Mouse (Mus musculus) kidney, postnatal 10 days (tissue): ENCODE measurements around the gene Slc35e2.
"Not testable (repeated sequence)": the region's sequence is repeated elsewhere in the genome, so short reads cannot be mapped to it uniquely, and the experiment has no call there.

Experiments used
- DNase-seq: peaks from one replicate; pipeline ENCODE4 v3.0.0; 2021; ENCODE audit warnings: mixed read lengths

The Slc35e2 gene

DNA sequence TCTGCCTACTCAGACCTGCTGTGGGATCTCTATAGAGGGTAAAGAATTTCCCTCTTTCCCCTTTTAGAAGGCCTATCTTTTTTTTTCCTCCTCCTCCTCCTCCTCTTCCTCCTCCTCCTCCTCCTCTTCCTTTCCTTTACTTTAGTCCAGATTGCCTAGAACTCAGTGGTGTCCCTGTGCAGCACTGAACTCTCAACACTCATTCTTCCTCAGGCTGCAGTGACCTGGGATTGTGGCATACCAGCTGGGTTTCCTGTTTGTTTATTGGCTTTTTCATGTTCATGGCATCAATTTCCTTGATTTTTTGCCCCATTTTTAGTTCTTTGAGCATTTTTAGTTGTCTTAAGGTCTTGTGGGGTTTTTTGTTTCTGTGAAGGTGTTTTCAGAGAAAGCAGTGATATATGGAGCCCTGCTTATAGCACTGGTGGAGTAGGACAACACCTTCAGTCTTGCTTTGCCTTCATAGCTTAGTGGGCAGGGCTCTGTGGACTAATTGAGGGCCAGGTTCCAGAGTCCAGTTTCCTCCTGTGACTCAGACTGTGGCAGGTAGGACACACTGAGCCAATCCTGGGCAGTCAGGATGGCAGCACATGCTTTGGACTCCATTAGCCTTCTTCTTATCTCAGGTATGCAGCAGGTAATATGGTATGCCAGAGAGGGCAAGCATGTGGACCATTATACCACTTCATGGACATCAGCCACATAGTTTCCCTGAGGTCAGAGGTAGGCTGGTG lies 34.7 kb downstream of the Slc35e2 start:
- DNase-seq, result no peak

GRCm38 (mm10) chr4:155643531-155643930 lies 42.3 kb downstream of the Slc35e2 start:
- peak; percentile 46 for DNase-seq

DNA sequence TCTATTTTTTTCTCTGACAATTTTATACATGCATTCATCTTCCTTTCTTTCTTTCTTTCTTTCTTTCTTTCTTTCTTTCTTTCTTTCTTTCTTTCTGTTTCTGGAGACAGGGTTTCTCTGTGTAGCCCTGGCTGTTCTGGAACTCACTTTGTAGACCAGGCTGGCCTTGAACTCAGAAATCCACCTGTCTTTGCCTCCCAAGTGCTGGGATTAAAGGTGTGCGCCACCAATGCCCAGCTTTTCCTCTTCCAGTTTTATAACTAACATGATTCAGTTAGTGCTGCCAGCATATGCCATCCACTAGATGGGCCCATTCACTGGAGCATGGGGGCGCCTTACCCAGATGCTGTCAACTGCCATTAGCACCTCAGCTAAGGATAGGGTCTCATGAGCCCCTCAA lies 44.1 kb downstream of the Slc35e2 start, which contains the start of gene Gm10563:
TSS of gene Gm10563 (minus strand) at position 101 of the 400 bp plus-strand sequence.
- not testable (repeated sequence) for DNase-seq

DNA sequence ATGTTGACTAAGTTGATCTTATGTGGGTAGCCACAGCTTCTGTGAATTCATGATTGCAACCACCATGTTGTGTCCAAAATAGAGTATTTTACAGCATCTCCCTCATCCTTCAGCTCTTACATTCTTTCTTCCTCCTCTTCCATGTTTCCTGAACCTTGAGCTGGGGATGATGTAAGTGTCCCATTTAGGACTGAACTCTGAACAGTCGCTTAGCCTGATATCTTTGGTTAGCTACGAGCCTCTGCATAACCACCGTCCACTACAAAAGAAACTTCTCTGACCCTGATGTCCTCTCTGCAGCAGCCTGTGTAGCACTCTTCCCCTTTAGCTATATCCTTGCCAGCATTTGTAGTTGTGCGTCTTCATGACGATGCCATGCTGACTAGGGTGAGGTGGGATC lies 44.5 kb downstream of the Slc35e2 start:
- DNase-seq, result no peak

DNA sequence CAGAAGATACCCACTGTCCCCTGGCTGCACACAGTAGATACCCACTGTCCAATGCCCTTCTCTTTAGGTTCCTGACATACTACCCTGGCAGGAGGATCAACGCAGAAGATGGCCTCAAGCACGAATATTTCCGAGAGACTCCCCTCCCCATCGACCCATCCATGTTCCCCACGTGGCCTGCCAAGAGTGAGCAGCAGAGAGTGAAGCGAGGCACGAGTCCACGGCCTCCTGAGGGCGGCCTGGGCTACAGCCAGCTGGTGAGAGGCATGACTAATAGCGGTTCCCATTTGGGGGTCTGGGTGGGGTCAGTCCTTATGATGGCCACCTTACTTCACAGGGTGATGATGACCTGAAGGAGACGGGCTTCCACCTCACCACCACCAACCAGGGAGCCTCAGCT lies 48.1 kb downstream of the Slc35e2 start:
- DNase-seq, result no peak

DNA sequence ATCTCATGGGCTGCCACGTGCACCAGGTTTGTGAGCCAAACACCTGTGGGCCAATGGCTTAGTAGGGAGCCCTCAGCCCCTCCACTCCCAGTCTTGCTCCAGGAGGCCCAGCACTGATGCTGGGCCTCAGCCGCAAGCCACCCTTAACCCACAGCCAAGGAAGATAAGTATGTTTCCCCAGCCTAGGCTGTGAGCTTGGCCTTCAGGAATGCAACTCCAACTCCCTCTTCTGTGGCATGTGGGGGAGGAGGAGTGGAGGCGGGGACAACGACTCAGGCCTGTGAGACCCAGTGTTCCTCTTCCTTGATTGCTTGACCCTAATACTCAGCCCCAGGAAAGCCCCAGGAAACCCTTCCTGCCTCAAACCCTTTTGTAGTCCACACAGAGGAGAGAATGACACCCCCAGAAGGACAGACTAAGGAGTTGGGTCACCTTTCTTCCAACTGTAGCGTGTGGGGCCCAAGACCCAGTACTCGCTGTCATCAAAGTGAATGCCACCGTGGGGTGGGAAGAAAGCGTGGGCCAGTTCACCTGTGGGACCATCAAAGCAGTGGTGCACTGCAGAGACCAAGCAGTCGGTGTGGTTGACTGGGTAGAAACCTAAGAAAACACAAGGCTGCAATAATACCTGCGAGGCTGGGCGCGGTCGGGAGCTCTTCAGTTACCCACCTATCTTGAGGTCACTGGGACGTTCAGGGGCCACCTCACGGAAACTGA lies 50.5 kb downstream of the Slc35e2 start:
- DNase-seq, result peak; percentile 73

DNA sequence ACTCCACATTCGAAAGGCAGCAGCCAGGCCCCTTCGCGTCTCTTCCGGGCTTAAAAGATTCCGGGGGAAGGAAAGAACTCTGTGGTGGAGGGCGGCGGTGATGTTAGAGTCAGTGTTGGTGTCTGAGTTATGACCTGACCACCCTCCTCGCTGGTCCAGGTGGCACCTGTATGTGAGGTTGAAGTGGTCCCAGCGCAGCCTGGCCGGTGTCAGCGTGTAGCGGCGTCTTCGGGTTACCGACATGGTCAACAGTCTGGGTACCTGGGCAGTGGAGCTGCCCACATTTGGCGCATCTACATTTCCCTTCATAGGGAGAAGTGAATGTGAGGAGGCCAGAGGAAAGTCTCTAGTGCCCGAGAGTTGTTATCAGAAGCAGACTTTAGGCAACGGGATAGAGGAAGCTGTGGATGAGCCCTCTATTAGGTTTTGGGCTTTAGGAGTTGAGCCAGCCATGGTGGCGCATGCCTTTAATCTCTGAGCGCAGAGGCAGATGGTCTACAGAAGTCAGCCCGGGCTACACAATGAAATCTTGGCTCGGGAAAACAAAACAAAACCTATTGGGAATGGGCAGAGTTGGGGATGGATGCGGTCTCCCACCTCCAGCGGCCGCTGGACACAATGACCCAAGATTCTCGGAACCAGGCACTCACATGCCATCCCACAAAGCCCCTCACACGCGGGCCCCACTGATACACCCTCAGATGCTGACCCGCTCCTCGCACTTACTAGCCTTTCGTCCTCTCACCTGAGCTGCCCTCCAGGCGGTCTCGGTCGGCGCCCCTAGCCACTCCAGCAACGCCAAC lies 51.3 kb downstream of the Slc35e2 start:
- no peak for DNase-seq

DNA sequence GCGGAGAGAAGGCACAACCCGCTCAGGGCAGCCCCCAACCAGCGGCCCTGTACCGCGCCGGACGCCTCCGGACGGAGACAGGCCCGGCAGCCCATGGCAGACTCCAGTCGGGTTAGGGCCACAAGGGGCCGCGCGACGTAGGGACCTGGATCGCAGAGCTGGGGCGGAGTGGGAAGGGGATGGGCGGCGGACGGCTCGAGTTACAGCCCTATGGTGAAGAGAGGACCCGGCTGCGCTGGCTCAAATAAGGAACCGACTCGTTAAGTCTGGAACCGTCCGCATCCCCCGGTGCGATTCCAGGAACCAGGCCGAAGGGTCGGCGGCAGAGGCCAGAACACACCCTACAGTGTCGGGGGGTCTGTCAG lies 51.9 kb downstream of the Slc35e2 start, which contains the start of gene Mmp23:
TSS of gene Mmp23 (minus strand) at position 299 of the 365 bp plus-strand sequence.
- peak; percentile 82 for DNase-seq

DNA sequence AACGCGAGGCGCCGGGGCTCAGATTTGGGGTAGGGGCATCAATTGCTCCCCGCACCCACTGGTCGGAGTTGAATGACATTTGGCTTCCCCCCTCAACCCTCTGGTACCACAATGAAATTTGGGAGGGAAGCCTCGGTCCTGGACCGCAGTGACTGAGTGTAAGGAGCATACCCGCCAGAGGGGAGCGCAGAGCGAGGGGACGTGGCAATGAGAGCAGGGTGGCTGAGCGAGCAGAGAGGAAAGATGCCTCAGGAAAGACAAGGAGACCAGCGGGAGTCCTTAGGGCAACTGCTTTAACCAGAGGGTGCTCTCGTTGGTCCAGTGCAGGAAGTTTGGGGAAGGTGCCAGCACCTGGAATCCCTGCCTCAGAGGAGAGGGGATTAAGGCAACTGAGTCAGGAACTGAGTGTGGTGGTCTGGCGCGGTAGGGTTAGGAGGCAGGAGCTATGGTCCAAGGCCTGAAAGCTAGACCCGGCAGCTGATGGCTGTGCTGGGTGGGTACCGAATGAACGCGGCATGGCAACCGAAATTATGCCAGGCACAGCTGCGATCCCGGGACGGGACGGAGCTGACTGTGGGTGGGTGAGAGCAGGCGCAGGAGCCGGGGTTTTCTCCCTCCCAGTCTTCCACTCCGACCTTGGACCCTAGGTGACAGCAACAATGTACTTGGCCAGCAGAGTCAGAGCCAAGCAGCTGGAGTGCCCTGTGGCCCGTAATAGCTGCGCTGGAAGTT lies 52.4 kb downstream of the Slc35e2 start:
- peak; percentile 58 for DNase-seq

DNA sequence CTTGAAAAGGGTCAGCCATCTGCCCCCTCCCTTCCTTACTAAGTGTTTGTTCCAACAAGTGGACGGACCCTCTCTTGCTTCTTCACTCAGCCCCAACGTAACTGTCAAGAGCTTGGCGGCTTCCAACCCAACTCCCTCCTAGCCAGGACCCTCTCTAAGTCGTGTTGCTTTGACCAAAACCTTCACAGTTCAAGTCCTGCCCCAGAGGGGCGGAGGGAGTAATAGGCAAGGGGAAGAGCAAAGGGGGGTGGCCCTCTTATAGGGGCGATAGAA lies 52.9 kb downstream of the Slc35e2 start:
- no peak for DNase-seq

DNA sequence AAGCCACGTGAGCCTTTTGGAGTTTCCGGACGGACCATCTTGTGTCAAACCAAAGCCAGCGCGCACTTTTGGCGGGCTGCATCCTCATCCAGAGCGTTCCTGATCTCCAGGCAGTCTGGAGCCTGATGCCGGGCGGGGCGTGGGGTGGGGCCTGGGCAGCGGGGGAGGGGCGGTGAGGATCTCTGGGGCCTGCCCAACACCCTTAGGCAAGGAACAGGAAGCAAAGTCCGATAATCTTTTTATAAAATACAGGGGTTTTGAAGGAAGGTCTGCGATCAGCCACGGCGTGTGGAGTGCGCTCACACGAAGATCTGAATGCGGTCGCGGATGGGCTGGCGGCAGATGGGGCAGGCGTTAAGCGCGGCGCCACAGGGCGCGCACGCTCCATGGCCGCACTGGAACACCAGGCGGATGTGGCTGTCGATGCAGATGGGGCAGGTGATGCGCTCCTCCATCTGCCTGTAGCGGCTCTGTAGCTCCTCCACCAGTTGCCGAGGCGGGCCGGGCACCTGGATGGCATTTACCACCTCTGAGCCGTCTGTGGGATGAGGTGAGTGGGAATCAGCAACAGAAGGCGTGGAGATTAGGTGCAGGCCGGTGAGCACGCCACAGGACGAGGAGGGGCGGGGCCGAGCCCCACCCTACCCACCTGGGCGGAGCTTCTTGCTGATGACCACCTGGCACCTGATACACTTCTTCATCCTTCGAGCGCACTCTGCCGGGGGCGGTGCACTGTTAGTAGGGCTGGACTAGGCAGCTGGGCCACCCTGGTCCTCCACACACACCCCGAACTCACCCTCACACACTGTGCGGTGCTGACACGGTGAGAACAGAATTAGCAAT lies 53.5 kb downstream of the Slc35e2 start:
- peak; percentile 82 for DNase-seq

DNA sequence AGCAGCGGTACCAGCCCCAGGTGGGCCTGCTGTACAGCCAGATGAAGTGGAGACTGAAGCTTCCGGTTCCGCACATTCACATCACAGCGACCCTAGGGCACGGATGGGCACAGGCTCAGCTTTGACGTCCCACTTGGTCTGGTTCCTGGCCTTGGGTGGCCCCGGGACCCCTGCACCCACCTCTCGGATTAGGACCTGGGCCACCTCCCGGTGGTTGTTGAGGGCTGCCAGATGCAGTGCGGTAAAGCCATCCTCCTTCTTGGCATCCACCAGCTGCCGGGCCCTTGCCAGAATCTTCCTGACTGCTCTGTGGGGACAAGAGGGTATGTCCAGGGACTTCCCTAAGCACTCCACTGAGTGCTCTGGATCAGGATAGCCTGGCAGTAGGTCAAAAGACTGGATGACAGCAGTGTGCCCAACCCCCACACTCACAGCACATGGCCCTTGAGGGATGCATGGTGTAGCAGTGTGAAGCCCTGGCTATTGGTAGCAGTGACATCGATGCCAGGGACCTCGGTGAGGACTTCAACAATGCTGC lies 55.1 kb downstream of the Slc35e2 start:
- DNase-seq, result no peak

DNA sequence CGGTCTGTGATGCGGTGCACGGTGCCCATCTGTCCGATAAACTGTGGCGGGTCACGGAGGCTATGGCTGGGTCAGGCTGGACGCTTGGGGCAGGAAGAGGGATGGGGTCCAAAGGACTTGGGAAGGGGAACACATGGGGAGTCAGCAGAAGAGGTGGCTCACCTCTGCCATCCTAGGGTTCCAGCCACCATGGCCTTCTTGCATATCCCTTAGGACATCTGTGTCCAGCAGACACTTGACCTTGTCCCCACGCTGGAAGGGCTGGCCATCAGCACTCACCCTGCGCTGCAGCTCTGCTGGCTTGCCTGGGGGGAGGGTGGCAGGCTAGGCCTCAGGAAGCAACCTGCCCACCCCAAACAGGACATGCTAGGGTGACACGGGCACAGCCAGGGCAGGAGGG lies 57.7 kb downstream of the Slc35e2 start:
- DNase-seq, result no peak

- DNase-seq, result peak; percentile 53
These were observed 59.4 kb downstream of the Slc35e2 start for GRCm38 (mm10) chr4:155660641-155661040.

DNA sequence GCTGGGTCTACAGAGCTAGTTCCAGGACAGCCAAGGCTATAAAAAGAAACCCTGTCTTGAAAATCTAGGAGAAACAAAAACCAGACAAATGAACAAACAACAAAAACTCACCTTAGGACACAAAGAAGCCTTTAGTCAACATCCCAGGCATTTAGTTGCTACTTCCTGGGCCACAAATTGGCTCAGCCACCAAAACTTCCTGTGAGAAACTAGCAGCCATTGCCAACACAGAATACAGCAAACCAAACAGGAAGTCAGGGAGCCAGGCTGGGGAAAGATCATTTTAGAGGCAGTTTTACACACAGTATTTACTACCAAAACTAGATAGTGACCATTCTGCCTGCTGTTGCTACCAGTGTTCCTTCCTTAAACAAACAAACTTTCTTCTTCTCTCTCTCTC lies 65.7 kb downstream of the Slc35e2 start:
- DNase-seq, result no peak

DNA sequence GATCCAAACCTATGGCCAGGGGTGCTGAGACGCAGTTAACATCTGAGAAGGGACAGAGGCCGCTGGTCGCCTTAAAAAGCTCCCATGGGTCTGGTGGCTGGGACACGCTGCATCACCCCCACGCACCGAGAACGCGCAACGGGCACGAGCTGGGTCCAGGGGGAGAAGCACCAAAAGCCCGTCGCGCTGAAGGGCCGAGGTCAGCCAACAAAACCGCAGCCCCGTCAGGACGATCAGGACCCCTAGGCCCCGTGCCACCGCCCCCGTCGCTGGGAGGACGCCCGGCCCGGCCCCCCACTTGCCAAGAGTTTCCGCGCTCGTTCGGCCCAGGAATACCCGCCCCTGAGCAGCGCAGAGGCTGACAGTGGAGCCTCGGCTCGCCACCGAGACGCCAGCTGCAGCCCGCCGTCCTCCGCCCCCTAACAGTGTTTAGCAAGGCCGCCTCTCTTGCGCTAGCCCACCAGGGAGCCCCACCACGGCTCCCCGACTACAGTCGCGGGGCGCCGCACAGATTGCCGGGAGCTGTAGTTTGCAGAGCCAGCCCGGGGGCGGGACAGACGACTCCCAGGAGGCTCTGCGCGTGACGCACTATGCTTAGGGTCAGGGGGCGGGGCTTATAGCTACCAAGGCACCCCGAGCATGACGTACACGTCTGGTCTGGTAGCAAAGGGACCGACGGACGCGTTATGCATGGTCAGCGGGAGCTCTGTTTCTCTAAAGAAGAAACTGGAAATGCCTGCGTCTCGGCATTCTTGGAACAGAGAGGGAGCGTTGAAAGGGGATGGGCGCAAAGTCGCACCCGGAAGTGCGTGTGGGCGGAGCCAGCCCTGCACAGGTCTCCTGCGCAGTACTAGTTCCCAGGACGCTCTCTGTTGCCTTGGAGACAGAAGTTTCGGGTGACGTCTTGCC lies 67.7 kb downstream of the Slc35e2 start, which contains the start of gene Mib2:
TSS of gene Mib2 (minus strand) at position 510 of the 909 bp plus-strand sequence.
- DNase-seq, result peak; percentile 98

DNA sequence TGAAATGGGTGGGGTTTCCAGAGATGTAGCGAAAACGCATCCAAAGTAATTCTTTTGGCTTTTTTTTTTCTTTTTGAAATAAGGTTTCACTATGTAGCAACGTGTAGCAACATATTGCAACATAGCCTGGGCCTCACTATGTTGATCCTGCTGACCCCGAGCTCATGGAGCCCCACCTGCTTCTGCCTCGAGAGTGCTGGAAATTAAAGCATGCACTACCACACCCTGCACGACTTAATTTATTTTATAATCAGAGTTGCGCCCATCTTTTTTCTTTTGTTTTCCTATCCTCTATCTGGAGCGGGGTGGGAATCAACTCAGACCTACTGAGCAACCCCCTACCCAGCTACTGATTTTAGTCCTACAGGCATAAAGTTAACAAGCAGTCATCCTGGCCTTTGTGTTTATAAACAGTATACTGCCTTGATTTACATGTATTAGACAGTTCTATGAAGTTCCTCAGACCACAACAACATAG lies 68.4 kb downstream of the Slc35e2 start:
- DNase-seq, result no peak

DNA sequence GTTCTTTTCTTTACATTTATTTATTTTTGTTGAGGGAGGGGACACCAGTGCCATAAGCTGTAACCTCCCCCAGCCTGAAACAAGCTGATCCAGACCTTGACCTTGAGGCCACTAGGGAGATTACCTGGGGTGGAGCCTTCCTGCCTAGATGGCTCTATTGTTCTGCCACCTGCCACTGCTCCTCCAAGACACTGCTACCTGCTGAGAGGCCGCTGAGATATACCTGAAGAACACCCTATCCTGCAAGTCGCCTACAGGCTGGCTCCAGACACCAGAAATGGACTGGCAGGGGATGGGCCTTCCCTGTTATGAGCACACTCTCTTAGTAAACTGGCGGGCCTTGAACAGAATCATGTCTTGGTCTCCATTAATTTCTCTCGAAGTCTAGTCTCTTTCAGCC lies 69.0 kb downstream of the Slc35e2 start:
- not testable (repeated sequence) for DNase-seq

GRCm38 (mm10) chr4:155672082-155672481 lies 70.9 kb downstream of the Slc35e2 start:
- no peak for DNase-seq
